Mouse (Mus musculus): ENCODE measurements around the gene Grin1. TPM values are rescaled to one million over a fixed set of nuclear protein-coding genes. Genes with fewer than 3 reads are reported as not detected.

Gene Grin1
- total RNA-seq, 4 experiments from 2014 or later: 13.0 to 21.3 (median 17.8) TPM

- no peak for DNase-seq
Observed at GRCm38 (mm10) chr2:25318119-25318966, 644 bp downstream of the Grin1 start.

- no peak for DNase-seq
Observed at GRCm38 (mm10) chr2:25311491-25311891, 7.5 kb downstream of the Grin1 start.

GRCm38 (mm10) chr2:25310969-25311368 lies 8.0 kb downstream of the Grin1 start:
- no peak for DNase-seq

DNA sequence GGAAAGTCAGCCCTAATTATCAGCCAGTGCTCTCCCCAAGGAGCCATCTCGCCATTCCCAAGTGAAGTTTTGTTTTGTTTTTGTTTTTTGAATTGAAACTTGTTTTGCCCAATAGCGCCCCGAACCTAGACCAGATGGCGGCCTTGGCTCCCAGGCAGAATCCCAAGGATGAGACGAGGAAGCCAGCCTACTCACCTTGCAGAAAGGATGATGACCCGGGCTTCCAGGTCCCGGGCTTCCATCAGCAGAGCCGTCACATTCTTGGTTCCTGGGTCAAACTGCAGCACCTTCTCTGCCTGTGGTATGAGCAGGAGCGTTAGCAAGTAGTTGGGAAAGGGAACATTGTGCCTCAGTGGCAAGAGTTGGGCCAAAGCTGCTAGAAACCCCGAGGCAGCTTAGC lies 8.8 kb downstream of the Grin1 start:
- DNase-seq: no peak

- DNase-seq: no peak
Observed at GRCm38 (mm10) chr2:25305587-25306359, 13.2 kb downstream of the Grin1 start.

DNA sequence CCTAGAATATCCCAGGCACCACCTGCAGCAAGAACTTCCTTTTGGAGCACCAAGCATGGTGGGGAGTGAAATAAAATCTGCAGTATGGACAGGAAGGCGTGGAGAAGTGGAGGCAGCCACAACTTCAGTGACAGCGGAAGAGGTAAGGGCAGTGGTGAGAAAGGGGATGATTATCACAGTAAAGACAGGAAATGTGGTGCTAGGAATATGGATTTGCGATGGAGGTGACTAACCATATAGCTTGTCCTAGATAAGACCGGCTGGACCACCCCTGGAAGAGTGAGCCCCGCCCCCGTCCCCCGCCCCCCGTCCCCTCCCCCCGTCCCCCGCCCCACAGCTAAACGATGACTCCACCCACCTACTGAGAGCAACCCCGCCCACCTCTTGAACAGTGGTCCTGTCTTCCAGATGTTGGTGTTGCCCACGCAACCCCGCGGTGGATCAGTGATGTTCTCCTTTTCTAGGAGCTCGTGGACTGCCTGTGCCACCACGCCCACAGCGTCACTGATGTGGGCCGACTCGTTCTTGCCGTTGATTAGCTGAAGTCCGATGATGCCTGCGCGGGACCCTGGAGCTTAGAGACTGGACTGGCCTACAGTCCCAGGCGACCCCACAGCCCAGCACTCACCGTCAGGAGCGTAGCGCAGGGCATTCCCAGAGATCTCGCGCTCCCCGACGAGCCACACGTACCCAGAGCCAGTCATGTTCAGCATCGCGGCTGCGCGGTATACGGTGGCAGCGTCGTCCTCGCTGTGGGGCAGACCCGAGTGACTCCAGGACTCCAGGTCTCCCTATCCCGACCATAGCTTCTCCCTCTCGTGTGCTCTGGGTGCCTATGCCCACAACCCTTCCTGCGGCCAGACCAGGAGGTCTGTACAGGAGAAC lies 14.1 kb downstream of the Grin1 start:
- DNase-seq: no peak

DNA sequence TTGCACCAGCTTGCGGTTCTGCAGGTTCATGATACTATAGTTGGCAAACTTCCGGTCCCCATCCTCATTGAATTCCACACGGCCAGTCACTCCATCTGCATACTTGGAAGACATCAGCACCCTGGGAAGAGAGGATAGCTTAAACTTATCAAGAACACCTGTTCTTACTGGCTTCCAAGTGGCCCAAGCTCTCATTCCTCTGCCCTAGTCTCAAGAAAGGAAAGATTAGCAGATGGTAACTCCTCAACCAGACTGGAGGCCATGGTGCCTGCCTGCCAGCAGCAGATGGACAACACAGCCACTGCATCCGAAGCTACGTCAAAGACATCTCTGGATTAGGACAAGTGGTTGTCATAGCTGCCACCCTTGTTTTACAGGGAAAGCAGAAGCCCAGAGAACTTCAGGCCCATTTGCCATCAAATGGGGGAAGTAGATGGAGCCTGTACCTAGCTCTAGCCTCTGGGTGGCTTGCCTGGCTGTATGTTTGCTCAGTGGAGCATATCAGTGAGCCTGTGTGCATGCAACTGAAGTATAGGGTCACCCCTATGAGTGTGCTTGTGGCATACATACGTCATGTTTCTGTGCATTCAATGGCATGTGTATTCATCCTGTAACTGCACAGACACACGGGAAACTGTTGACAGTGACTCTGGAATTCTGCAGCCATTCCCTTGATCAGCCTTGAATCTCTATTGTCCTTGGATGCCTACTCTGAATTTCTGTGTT lies 14.9 kb downstream of the Grin1 start:
- DNase-seq: no peak

DNA sequence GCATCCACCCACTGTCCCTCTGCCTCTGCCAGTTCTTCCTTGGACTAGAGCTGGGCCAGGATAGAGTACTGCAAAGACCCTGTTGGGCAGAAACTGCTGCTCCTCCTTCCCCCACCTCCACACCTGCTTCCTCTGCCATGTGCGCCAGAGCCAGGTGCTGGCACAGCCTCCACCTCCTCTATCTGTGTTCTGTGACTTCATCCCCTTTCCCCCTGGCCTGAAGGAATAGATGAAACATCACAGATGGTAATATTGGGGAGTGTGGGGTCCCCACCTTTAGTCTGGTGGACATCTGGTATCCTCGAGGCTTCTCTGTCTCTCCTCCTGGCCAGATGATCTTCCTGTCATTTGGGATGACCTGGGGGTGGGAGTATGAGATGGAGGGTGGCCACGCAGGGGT lies 15.5 kb downstream of the Grin1 start:
- no peak for DNase-seq

- no peak for DNase-seq
Observed at GRCm38 (mm10) chr2:25298046-25298445, 20.9 kb downstream of the Grin1 start.

DNA sequence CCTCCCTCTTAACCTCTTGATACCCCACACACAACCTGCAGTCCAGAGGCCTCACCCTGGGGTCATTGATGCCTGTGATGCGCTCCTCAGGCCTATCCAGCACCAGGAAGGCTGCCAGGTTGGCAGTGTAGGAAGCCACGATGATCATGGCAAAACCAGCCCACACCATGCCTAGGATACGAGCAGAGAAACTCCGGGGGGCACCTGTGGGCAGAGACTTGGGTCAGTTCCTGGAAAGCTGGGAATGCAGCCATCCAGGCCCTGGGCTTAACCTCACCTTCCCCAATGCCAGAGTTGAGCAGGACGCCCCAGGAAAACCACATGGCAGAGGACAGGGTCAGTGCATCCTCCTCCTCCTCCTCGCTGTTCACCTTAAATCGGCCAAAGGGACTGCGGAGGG lies 21.9 kb downstream of the Grin1 start:
- no peak for DNase-seq

GRCm38 (mm10) chr2:25293706-25294105 lies 25.3 kb downstream of the Grin1 start:
- DNase-seq: no peak

DNA sequence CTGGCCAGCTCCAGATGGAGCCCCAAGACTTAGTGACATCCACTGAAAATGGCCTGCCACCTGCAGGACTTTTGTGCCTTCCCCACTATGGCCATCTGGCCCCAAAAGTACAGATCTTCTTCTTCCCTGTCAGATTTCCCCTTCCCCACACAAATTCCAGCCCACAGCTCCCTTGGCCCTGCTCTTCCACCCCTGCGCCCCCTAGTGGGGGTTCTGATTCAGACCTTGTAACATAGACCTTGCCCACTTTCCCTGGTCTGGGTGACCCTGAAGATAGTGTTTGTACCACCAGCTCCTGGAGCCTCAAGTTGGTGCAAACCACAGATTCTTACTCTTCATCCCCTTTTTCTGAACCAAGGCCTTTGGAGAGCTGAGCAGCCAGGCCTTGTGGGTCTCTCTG lies 26.1 kb downstream of the Grin1 start:
- DNase-seq: no peak

- no peak for DNase-seq
Observed at GRCm38 (mm10) chr2:25292054-25292544, 26.9 kb downstream of the Grin1 start.

GRCm38 (mm10) chr2:25291184-25292053 lies 27.6 kb downstream of the Grin1 start:
- no peak for DNase-seq

DNA sequence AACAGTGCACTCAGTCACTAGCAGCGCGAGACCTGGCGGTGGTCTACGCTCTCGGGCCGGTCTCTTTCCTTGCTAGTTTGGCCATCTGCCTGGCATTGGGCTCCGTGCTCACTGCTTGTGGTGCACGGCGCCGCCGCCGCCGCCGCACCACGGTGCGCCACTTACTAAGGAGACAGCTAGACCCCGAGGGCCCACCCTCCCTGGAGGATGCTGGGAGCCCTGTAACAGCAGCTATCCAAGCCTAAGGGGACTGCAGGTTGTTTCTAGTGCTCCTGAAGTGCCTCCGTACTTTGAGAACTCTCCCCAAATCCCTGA lies 28.2 kb downstream of the Grin1 start:
- no peak for DNase-seq

GRCm38 (mm10) chr2:25290101-25290815 lies 28.7 kb downstream of the Grin1 start:
- no peak for DNase-seq

- no peak for DNase-seq
Observed at GRCm38 (mm10) chr2:25289651-25290050, 29.3 kb downstream of the Grin1 start, which contains the start of gene Lrrc26. Gene Lrrc26 (plus strand): TSS chr2:25289915.

GRCm38 (mm10) chr2:25288734-25289345 lies 30.1 kb downstream of the Grin1 start:
- DNase-seq: no peak

DNA sequence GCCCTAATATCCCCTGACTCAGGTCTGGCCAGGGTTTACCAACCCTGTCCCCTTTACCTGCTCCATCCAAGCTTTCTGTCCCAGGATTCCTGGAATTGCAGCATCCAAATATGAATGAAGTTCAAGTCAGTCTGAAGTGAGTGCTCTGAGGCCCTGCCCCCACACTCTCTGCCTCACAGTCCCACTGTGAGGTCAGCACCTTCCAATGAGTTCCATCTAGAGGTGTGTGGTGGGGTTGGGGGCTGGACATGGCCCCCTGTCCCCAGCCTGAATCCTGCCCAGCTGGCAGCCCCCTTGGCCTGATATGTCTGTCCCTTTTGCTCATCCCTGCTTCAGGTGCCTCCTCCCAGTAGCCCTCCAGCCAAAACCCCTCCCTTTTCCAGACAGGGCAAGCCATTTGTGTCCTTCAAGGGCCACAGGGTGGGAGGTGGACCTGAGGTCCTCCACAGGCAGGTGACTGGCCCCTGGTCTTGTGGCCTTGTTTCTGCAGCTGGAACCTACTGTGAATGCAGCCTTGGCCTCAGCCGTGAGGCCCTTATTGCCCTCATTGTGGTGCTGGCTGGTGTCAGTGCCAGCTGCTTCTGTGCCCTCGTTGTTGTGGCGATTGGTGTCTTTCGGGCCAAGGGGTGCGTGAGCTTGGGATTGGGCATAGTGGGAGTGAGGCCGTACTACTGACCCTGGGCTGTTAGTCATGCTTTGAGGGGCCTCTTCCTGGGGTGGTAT lies 30.9 kb downstream of the Grin1 start, which contains the start of gene Tmem210:
Gene Tmem210 (plus strand): TSS at position 219 of the 723 bp plus-strand sequence.
- no peak for DNase-seq
